Mouse (Mus musculus) testis, adult 2 months (tissue): Measurements from ENCODE around the gene Gzmm. TPM values are rescaled to one million over a fixed set of nuclear protein-coding genes. Genes with fewer than 3 reads are reported as not detected.

Experiments
- H3K27ac ChIP-seq: fragments of 200-500 bp; 2 replicates; pipeline ENCODE4 v1.5.1; 2012; ENCODE audit warnings: low read depth, low read length; ENCODE audit not compliant: control insufficient read depth, insufficient read depth
- H3K27me3 ChIP-seq: fragments of 200-500 bp; 2 replicates; pipeline ENCODE4 v1.6.1; 2012; ENCODE audit warnings: mild to moderate bottlenecking, low read length, moderate library complexity; ENCODE audit not compliant: control insufficient read depth, insufficient read depth
- H3K36me3 ChIP-seq: fragments of 200-500 bp; 2 replicates; pipeline ENCODE4 v1.6.1; 2012; ENCODE audit warnings: mild to moderate bottlenecking, low read length; ENCODE audit not compliant: control insufficient read depth, insufficient read depth
- H3K4me1 ChIP-seq: fragments of 200-500 bp; 2 replicates; pipeline ENCODE4 v1.6.1; 2012; ENCODE audit warnings: low read length; ENCODE audit not compliant: control insufficient read depth, insufficient read depth
- H3K4me3 ChIP-seq: fragments of 200-500 bp; 2 replicates; pipeline ENCODE4 v1.5.1; 2012; ENCODE audit warnings: low read depth, mild to moderate bottlenecking, low read length, moderate library complexity, mixed read lengths; ENCODE audit not compliant: control insufficient read depth
- CTCF ChIP-seq: fragments of 200-500 bp; IDR thresholded peaks from 2 replicates; pipeline ENCODE4 v1.5.1; 2012; ENCODE audit warnings: low read depth, mild to moderate bottlenecking, inconsistent platforms, low read length, moderate library complexity; ENCODE audit not compliant: control insufficient read depth, insufficient read depth, insufficient replicate concordance
- POLR2A ChIP-seq: fragments of 200-500 bp; IDR thresholded peaks from 2 replicates; pipeline ENCODE4 v1.6.1; 2012; ENCODE audit warnings: low read depth, mild to moderate bottlenecking, inconsistent platforms, low read length, moderate library complexity; ENCODE audit not compliant: control insufficient read depth
- polyA plus RNA-seq: library from polyadenylated mRNA; depleted of rRNA; stranded (reverse); fragments of >200 nt; gene quantifications from 2 replicates; pipeline ENCODE4 v1.2.3, GENCODE M21; 2012

Gzmm gene
- polyA plus RNA-seq, 1 experiment, result 0.33 TPM

- peak overlapping the region; percentile 98; the same call in 1 of the 2 replicates for H3K27ac ChIP-seq
- TF ChIP-seq CTCF, result no peak
- no peak for TF ChIP-seq POLR2A
- no peaks in the 10 kb centered on the region for H3K36me3 ChIP-seq
- peak overlapping the region; percentile 96 for H3K4me3 ChIP-seq
- peaks cover 10% of the 10 kb centered on the region for H3K4me1 ChIP-seq
- no peaks in the 10 kb centered on the region for H3K27me3 ChIP-seq
These were observed 18.5 kb upstream of the Gzmm start for GRCm38 (mm10) chr10:79670071-79670888.

DNA sequence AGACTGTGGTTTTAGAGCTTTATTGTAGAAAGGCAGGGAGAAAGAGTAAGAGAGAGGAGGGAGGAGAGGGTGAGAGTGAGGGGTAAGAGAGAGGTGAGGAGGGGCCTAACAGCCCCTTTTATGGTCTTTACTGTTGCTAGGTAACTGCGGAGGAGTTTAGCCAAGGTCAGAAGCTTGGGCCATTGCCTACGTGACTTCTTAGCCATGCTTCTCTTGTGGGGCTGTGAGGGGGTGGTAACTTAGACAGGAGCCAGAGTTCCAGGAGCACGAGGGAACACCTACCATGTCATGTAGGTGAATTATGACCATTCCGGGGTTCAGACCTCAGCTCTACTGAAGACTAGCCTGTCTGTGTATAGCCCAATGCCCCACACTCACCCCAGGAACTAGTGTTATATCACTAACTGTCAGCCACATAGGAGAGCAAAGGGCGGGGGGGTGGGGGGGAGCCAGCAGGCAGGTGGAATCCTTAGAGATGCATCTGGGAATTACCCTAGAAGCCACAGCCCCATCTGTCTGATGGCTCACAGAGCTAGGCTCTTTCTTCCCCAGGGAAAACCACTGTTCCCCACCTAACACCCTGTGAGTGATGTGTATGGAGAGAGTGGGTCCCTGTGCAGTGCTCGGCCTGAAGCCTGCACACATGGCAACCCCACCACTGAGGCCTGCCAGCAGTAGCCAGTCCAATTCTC, 17.3 kb upstream of the Gzmm start:
- H3K27me3 ChIP-seq, result no peaks in the 10 kb centered on the region
- no peaks in the 10 kb centered on the region for H3K36me3 ChIP-seq
- peaks cover 16% of the 10 kb centered on the region for H3K4me1 ChIP-seq
- H3K27ac ChIP-seq, result no peak overlapping the region
- no peak overlapping the region for H3K4me3 ChIP-seq
- TF ChIP-seq CTCF (no peak), POLR2A (no peak)

GRCm38 (mm10) chr10:79672088-79672455, 16.7 kb upstream of the Gzmm start:
- TF ChIP-seq CTCF (no peak), POLR2A (no peak)

DNA sequence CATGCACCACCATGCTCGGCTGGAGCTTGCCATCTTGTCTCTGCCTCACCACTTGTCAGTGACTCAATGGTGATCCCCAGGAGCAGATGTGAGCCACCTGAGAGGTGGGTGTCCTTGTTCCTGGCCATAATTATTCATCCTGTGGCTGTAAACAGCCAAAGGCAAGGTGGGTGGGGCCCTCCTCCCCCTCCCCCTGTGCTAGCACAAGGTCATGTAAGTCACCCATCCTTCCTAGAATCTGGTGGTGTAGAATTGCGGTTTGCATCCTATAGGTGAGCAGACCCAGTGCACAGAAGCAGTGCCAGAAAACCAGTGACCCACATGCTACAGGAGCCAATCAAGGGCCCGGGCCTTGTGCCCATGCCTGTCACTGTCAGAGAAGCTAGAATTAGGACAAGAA, 15.8 kb upstream of the Gzmm start:
- no peaks in the 10 kb centered on the region for H3K36me3 ChIP-seq
- no peak overlapping the region for H3K4me3 ChIP-seq
- TF ChIP-seq POLR2A (no peak), CTCF (no peak)
- H3K27ac ChIP-seq, result no peak overlapping the region
- peaks cover 16% of the 10 kb centered on the region for H3K4me1 ChIP-seq
- no peaks in the 10 kb centered on the region for H3K27me3 ChIP-seq

More at GRCm38 (mm10) chr10:79672088-79672455, 16.7 kb upstream of the Gzmm start:
- peaks cover 16% of the 10 kb centered on the region for H3K4me1 ChIP-seq
- H3K4me3 ChIP-seq, result no peak overlapping the region
- H3K27ac ChIP-seq, result no peak overlapping the region
- H3K36me3 ChIP-seq, result no peaks in the 10 kb centered on the region
- no peaks in the 10 kb centered on the region for H3K27me3 ChIP-seq

DNA sequence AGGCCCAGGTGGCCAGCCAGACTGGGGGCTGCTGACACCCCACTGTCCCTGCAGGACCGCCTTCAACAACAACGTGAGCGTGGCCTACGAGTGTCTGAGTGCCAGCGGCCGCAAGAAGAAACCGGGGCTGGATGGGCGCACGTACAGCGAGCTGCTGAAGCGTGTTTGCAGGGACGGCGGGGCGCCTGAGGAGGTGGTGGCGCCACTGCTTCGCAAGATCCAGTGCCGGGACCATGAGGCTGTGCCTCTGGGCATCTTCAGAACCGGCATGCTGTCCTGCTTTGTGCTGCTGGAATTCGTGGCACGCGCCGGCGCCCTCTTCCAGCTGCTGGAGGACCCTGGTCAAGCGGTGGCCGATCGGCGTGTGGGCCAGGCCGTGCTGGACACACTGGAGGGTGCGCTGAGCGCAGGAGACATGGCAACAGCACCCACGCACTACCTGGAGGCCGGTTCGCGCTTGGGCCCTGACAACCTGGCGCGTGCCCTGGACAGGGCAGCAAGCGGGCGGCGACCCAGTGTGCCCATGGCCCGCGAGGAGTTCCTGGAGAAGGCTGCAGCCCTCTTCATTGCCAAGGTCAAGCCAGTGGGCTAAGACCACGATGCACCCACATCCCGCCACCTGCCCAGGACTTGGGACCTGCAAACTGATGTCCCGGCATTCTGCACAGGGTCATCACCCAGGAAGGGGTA, 13.3 kb upstream of the Gzmm start:
- TF ChIP-seq POLR2A (no peak), CTCF (no peak)
- Histone ChIP-seq H3K36me3 (no peaks in the 10 kb centered on the region), H3K4me1 (peaks cover 8% of the 10 kb centered on the region), H3K27me3 (no peaks in the 10 kb centered on the region), H3K27ac (no peak overlapping the region), H3K4me3 (no peak overlapping the region)

- TF ChIP-seq CTCF (no peak), POLR2A (no peak)
- H3K4me3 ChIP-seq, result peak overlapping the region; percentile 98
- peak overlapping the region; percentile 86 for H3K27ac ChIP-seq
- H3K36me3 ChIP-seq, result no peaks in the 10 kb centered on the region
- H3K27me3 ChIP-seq, result no peaks in the 10 kb centered on the region
- H3K4me1 ChIP-seq, result peaks cover 10% of the 10 kb centered on the region
These were observed 8.0 kb upstream of the Gzmm start for GRCm38 (mm10) chr10:79680606-79681495.

GRCm38 (mm10) chr10:79681591-79682245, 7.1 kb upstream of the Gzmm start, which contains the start of gene Cdc34:
TSS of gene Cdc34 (plus strand) at chr10:79682195.
- peak within 1 kb of the TSS; percentile 98 for H3K4me3 ChIP-seq
- 0 out of 2 replicates have a peak, but pooled peaks have one; percentile 12 for TF ChIP-seq CTCF
- TF ChIP-seq POLR2A, result peak; percentile 95
- peak within 1 kb of the TSS; percentile 86 for H3K27ac ChIP-seq
- H3K36me3 ChIP-seq, result no peaks in the 10 kb centered on the region
- peaks cover 10% of the 10 kb centered on the region for H3K4me1 ChIP-seq
- no peaks in the 10 kb centered on the region for H3K27me3 ChIP-seq
